Mouse (Mus musculus) neural tube, embryonic 14.5 days (tissue): ENCODE measurements around the gene Slc22a18. TPM values are rescaled to one million over a fixed set of nuclear protein-coding genes. Genes with fewer than 3 reads are reported as not detected.
"Not testable (repeated sequence)": the region's sequence is repeated elsewhere in the genome, so short reads cannot be mapped to it uniquely, and the experiment has no call there.

Experiments
- ATAC-seq: fragments of 200-750 bp; cut with Nextera tagmentation; 2 replicates; pipeline ENCODE4 v1.8.0; 2017; ENCODE audit warnings: low read depth, mild to moderate bottlenecking, moderate TSS enrichment, moderate library complexity
- H3K27ac ChIP-seq: fragments of 300-500 bp; sonication (generic); 2 replicates; pipeline ENCODE4 v1.5.1; 2014; ENCODE audit warnings: low read depth, mild to moderate bottlenecking, control low read depth, low read length, moderate library complexity, mixed read lengths
- H3K27me3 ChIP-seq: fragments of 300-500 bp; sonication (generic); 2 replicates; pipeline ENCODE4 v1.6.1; 2014; ENCODE audit warnings: low read length; ENCODE audit not compliant: control insufficient read depth, insufficient read depth
- H3K36me3 ChIP-seq: fragments of 300-500 bp; sonication (generic); 2 replicates; pipeline ENCODE4 v1.6.1; 2014; ENCODE audit warnings: low read length, mixed read lengths; ENCODE audit not compliant: control insufficient read depth, insufficient read depth
- H3K4me1 ChIP-seq: fragments of 300-500 bp; sonication (generic); 2 replicates; pipeline ENCODE4 v1.6.1; 2014; ENCODE audit warnings: low read length; ENCODE audit not compliant: control insufficient read depth, insufficient read depth
- H3K4me2 ChIP-seq: fragments of 300-500 bp; sonication (generic); 2 replicates; pipeline ENCODE4 v1.6.1; 2014; ENCODE audit warnings: mild to moderate bottlenecking, low read depth, low read length, control low read depth
- H3K4me3 ChIP-seq: fragments of 300-500 bp; sonication (generic); 2 replicates; pipeline ENCODE4 v1.5.1; 2014; ENCODE audit warnings: low read depth, low read length, control low read depth, mixed read lengths
- H3K9ac ChIP-seq: fragments of 300-500 bp; sonication (generic); replicated peaks from 2 replicates; pipeline ENCODE4 v1.6.1; 2014; ENCODE audit warnings: low read depth, mild to moderate bottlenecking, control low read depth, low read length, mixed read lengths
- H3K9me3 ChIP-seq: fragments of 300-500 bp; sonication (generic); 2 replicates; pipeline ENCODE4 v1.6.1; 2016; ENCODE audit warnings: low read length; ENCODE audit not compliant: control insufficient read depth
- WGBS: fragments of 180-500 bp; shearing (Covaris S2); extraction: QIAGEN DNeasy Blood & Tissue Kit; methylation state at CpG from one replicate; pipeline ENCODE4 v1.1.7; 2014; 5-methylcytosine and 5-hydroxymethylcytosine counted together
- polyA plus RNA-seq: library from polyadenylated mRNA; unstranded; fragments of >200 nt; fragmentation: Nextera tagmentation; extraction: Ambion mirVana; gene quantifications from 2 replicates; pipeline ENCODE4 v1.2.1, GENCODE M21; 2014

Gene Slc22a18
- polyA plus RNA-seq, 1 experiment from 2014 or later = 0.31 TPM

- H3K9me3 ChIP-seq = no peaks in the 10 kb centered on the region
- H3K27ac ChIP-seq = no peak overlapping the region
- H3K4me3 ChIP-seq = no peak overlapping the region
- H3K27me3 ChIP-seq = no peaks in the 10 kb centered on the region
- H3K9ac ChIP-seq = no peak overlapping the region
- no peak overlapping the region for H3K4me2 ChIP-seq
- H3K4me1 ChIP-seq = no peaks in the 10 kb centered on the region
- ATAC-seq = no peak
- peaks cover 69% of the 10 kb centered on the region for H3K36me3 ChIP-seq
- WGBS = 93% methylated on average over 2 of the region's 2 CpGs
Measured at GRCm38 (mm10) chr7:143533284-143533683, 59.7 kb downstream of the Slc22a18 start.

- Histone ChIP-seq H3K4me2 (no peak overlapping the region), H3K4me3 (no peak overlapping the region), H3K4me1 (no peaks in the 10 kb centered on the region), H3K9me3 (no peaks in the 10 kb centered on the region), H3K27me3 (no peaks in the 10 kb centered on the region), H3K27ac (no peak overlapping the region), H3K36me3 (peaks cover 49% of the 10 kb centered on the region), H3K9ac (no peak overlapping the region)
- 94% methylated on average over 3 of the region's 3 CpGs for WGBS
- ATAC-seq = no peak
Measured at GRCm38 (mm10) chr7:143536251-143536650, 62.7 kb downstream of the Slc22a18 start.

GRCm38 (mm10) chr7:143538229-143538628 is 64.7 kb downstream of the Slc22a18 start:
- H3K27me3 ChIP-seq, H3K4me2 ChIP-seq, H3K4me3 ChIP-seq, H3K9ac ChIP-seq, H3K4me1 ChIP-seq, H3K27ac ChIP-seq, H3K9me3 ChIP-seq, ATAC-seq: not testable (repeated sequence)
- WGBS = 95% methylated on average over 6 of the region's 6 CpGs
- H3K36me3 ChIP-seq = peaks cover 40% of the 10 kb centered on the region

- Histone ChIP-seq H3K27me3 (no peaks in the 10 kb centered on the region), H3K4me3 (no peak overlapping the region), H3K9ac (no peak overlapping the region), H3K36me3 (peaks cover 40% of the 10 kb centered on the region), H3K9me3 (no peaks in the 10 kb centered on the region), H3K27ac (no peak overlapping the region), H3K4me2 (no peak overlapping the region), H3K4me1 (no peaks in the 10 kb centered on the region)
- 100% methylated on average over 1 of the region's 1 CpGs for WGBS
- no peak for ATAC-seq
Measured at GRCm38 (mm10) chr7:143538671-143539070, 65.1 kb downstream of the Slc22a18 start.

GRCm38 (mm10) chr7:143544368-143544767 is 70.8 kb downstream of the Slc22a18 start:
- Histone ChIP-seq H3K9me3 (no peaks in the 10 kb centered on the region), H3K36me3 (0 out of 2 replicates have a peak, but pooled peaks cover 3% of the 10 kb centered on the region), H3K27me3 (no peaks in the 10 kb centered on the region), H3K9ac (no peak overlapping the region), H3K27ac (no peak overlapping the region), H3K4me2 (no peak overlapping the region), H3K4me3 (no peak overlapping the region), H3K4me1 (peaks cover 19% of the 10 kb centered on the region; the same call in 1 of the 2 replicates)
- ATAC-seq = no peak
- WGBS = 96% methylated on average over 2 of the region's 2 CpGs

- 77% methylated on average over 2 of the region's 2 CpGs for WGBS
- no peak overlapping the region for H3K27ac ChIP-seq
- no peak overlapping the region for H3K9ac ChIP-seq
- H3K4me1 ChIP-seq = peaks cover 24% of the 10 kb centered on the region; the same call in 1 of the 2 replicates
- no peaks in the 10 kb centered on the region for H3K27me3 ChIP-seq
- no peaks in the 10 kb centered on the region for H3K36me3 ChIP-seq
- no peak for ATAC-seq
- no peak overlapping the region for H3K4me2 ChIP-seq
- H3K4me3 ChIP-seq = no peak overlapping the region
- H3K9me3 ChIP-seq = no peaks in the 10 kb centered on the region
Measured at GRCm38 (mm10) chr7:143546554-143546953, 73.0 kb downstream of the Slc22a18 start.

DNA sequence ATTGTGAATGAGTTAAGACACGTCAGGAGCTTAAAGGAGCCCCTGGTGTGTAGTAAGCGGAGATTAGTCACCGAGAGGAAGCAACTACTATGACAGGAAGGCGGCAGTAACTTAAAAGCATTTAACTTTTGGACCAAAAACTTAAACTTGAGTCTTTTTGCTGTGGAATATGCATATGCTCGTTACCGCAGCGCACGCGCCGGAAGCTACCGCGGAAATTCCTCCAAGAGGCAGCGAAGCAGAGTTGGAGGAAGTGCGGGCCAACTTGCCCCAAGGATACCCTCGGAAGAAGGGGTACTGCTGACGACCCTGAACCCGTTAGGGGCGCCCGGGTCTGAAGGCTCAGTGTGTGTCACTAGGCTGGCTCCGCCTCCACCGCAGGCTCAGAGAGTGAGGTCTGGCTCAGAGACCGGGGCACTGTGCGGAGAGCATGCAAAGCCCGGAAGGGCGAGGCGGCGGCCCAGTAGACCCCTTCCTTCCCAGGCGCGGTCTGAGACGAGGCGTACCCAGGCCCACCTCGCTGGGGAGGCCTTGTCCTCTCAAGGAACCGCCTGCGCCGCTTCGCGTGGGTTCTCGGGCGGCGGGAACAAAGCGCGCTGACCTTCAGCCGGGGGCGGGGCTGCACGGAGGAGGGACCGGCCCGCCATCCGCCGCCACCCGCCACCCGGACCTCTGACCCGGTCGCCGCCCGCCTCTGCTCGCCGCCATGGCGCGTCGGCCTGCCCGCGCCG is 74.9 kb downstream of the Slc22a18 start:
- under 1% methylated on average over 62 of the region's 63 CpGs for WGBS
- no peaks in the 10 kb centered on the region; the same call in 1 of the 2 replicates for H3K36me3 ChIP-seq
- peak; percentile 74 for ATAC-seq

More for the DNA sequence above, 74.9 kb downstream of the Slc22a18 start:
- Histone ChIP-seq H3K4me2 (peak overlapping the region; percentile 91), H3K9me3 (no peaks in the 10 kb centered on the region), H3K4me3 (peak overlapping the region; percentile 92), H3K4me1 (peaks cover 24% of the 10 kb centered on the region; the same call in 1 of the 2 replicates), H3K27me3 (no peaks in the 10 kb centered on the region), H3K27ac (peak overlapping the region; percentile 90), H3K9ac (peak overlapping the region; percentile 86)

Other genes with a start within 250 kb of the Slc22a18 start
- gene Cdkn1c, start 12.7 kb upstream of the Slc22a18 start, polyA plus RNA-seq = 252 and 338 TPM in 2 replicates
- not detected in 2 replicates for gene Phlda2, start 29.4 kb downstream of the Slc22a18 start, polyA plus RNA-seq
- 154 and 165 TPM in 2 replicates for gene Nap1l4, start 75.4 kb downstream of the Slc22a18 start, polyA plus RNA-seq
- gene Cars, start 126.4 kb downstream of the Slc22a18 start, polyA plus RNA-seq = 65.0 and 67.2 TPM in 2 replicates
- gene Tnfrsf26, start 155.0 kb downstream of the Slc22a18 start, polyA plus RNA-seq = 0.17 TPM in 1 of 2 replicates, not detected in the other
- gene Tnfrsf22, start 175.9 kb downstream of the Slc22a18 start, polyA plus RNA-seq = 3.2 and 5.7 TPM in 2 replicates
- 0.98 and 1.3 TPM in 2 replicates for gene Tnfrsf23, start 212.1 kb downstream of the Slc22a18 start, polyA plus RNA-seq